Mouse (Mus musculus) stomach, postnatal 0 days (tissue): ENCODE results near the gene Tmem184c.

Source experiments
- CTCF ChIP-seq: IDR thresholded peaks from 2 replicates; pipeline ENCODE4 v1.5.1; 2016; ENCODE audit warnings: antibody characterized with exemption, low read depth, mild to moderate bottlenecking, moderate library complexity
- EP300 ChIP-seq: optimal IDR thresholded peaks from 2 replicates; pipeline ENCODE3; 2016; ENCODE audit warnings: antibody characterized with exemption

DNA sequence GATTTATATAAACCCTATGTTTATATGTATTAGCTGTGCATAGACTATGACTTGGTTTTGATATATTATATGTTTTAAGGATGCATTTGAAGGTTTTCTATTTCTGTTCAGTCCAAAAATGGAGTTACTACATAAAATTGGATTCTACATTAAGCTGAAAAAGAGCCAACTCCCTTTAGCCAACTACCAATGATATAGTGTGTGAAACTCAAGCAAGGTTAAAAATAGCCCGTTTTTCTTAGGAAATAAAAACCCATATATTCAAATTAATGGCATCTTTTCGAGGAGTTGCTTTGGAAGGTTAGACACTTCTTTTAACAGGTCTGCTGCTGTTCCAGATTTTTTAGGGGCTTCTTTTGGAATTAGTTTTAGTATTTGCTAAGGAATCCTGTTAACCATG is 22.7 kb upstream of the Tmem184c start:
- TF ChIP-seq EP300, result no peak
- TF ChIP-seq CTCF, result no peak
